20 mouse cellular contexts compared by ENCODE assay signal in the genomic region with DNA sequence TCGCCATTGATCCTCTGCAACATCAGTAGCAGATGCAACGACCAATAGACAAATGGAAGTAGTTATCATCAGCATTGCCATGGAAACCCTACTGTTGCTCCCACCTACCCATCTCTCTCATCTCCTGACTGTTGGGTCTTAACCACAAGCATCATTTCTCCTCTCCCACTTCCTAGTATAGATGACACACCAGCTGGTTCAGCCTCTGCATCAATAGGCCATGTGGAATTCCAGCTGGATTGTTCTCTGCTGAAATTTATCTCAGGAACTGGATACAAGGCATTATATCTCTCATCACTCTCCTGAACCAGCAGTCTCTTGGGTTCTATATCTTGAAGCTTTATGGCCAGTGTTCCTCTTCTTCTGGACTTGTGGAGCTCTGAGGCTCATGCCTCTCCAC.
DNase-seq lines count a peak whose midpoint lies in the region; ATAC-seq lines count a peak whose summit lies in the region.
"Had no signal": no experiment of that assay in that cellular context is flagged by ENCODE, and none has a peak within 500 bp of the region (broad histone marks: within the 10 kb centered on the region; RNA-seq: fewer than 3 reads in every experiment).

No protein-coding gene starts in this region.

- no peak overlapping the region for H3K4me3 ChIP-seq in forebrain, embryonic 12.5 days (replicated peaks)
- H3K4me3 ChIP-seq: embryonic facial prominence, embryonic 12.5 days; heart, embryonic 10.5 days; hindbrain, embryonic 13.5 days had no signal

- H3K4me2 ChIP-seq in forebrain, embryonic 12.5 days = no peak overlapping the region
- H3K4me2 ChIP-seq: embryonic facial prominence, embryonic 12.5 days; hindbrain, embryonic 13.5 days had no signal

- peak; percentile 31 to 70 for DNase-seq in layer of hippocampus, adult 18-20 months (ENCODE audit: low spot score in 2 of 2)
- no peak for DNase-seq in layer of hippocampus, postnatal 10 days (ENCODE audit: low spot score in 2 of 2)
- DNase-seq in layer of hippocampus, adult 8-10 months (ENCODE audit: low spot score in 2 of 2) = peak; percentile 40 to 41
- peak; percentile 16 to 42 for DNase-seq in layer of hippocampus, postnatal 14 days (ENCODE audit: low spot score in 2 of 2)
- DNase-seq: adrenal gland, adult 8-10 months; adrenal gland, postnatal 36 days; cerebellum, adult 11 months; cerebellum, adult 8-10 months; cerebellum, postnatal 14 days; embryo, embryonic 11 days; gastrocnemius, postnatal 10 days; heart, adult 18-20 months; heart, postnatal 10 days had no signal

- H3K36me3 ChIP-seq in forebrain, embryonic 12.5 days (replicated peaks) = no peaks in the 10 kb centered on the region
- H3K36me3 ChIP-seq: embryonic facial prominence, embryonic 12.5 days; G1E; heart, embryonic 10.5 days; hindbrain, embryonic 13.5 days had no signal

- H3K27ac ChIP-seq in forebrain, embryonic 12.5 days = no peak overlapping the region
- H3K27ac ChIP-seq: embryonic facial prominence, embryonic 12.5 days; heart, embryonic 10.5 days; hindbrain, embryonic 13.5 days had no signal

- no peak for ATAC-seq in CD4-positive, CD25-positive, alpha-beta regulatory T cell, adult 4 months
- no peak for ATAC-seq in forebrain, embryonic 12.5 days (ENCODE audit: low FRiP score)
- ATAC-seq: forebrain, embryonic 16.5 days had no signal

- H3K9me3 ChIP-seq in forebrain, embryonic 12.5 days = no peaks in the 10 kb centered on the region
- H3K9me3 ChIP-seq: embryonic facial prominence, embryonic 12.5 days; heart, embryonic 10.5 days; hindbrain, embryonic 13.5 days had no signal

- WGBS in forebrain, embryonic 12.5 days = 93% methylated on average over 2 of the region's 2 CpGs

- no peaks in the 10 kb centered on the region for H3K27me3 ChIP-seq in forebrain, embryonic 12.5 days
- H3K27me3 ChIP-seq: embryonic facial prominence, embryonic 12.5 days; hindbrain, embryonic 13.5 days had no signal

- H3K4me1 ChIP-seq in forebrain, embryonic 12.5 days = peaks cover 3% of the 10 kb centered on the region; the same call in 1 of the 2 replicates
- H3K4me1 ChIP-seq: embryonic facial prominence, embryonic 12.5 days; heart, embryonic 10.5 days; hindbrain, embryonic 13.5 days had no signal

- no peak overlapping the region for H3K9ac ChIP-seq in forebrain, embryonic 12.5 days
- H3K9ac ChIP-seq: embryonic facial prominence, embryonic 12.5 days; hindbrain, embryonic 13.5 days had no signal

Comparison
In these comparisons a context has a peak if more than half of its experiments do, and no peak if none do; other contexts are left out.
1. DNase-seq: peak in layer of hippocampus, adult 18-20 months (2 of 2), layer of hippocampus, adult 8-10 months (2 of 2) and layer of hippocampus, postnatal 14 days (2 of 2); none in layer of hippocampus, postnatal 10 days (0 of 2).